Mouse (Mus musculus): ENCODE data around the gene Pacsin1.
"Not testable (repeated sequence)": the region's sequence is repeated elsewhere in the genome, so short reads cannot be mapped to it uniquely, and the experiment has no call there.

- TF ChIP-seq CTCF (IDR thresholded peaks at IDR 0.05; ENCODE audit: low read depth, low read length); POLR2A (IDR thresholded peaks at IDR 0.05; ENCODE audit: extremely low read depth, insufficient read depth, low read length): not testable (repeated sequence)
These were observed 19.8 kb upstream of the Pacsin1 start for GRCm38 (mm10) chr17:27635575-27635903.
